11 mouse cellular contexts compared by ENCODE assay signal in genomic region chr16:88823736-88824135, GRCm38 (mm10). TPM values are rescaled to one million over a fixed set of nuclear protein-coding genes. Genes with fewer than 3 reads are reported as not detected.
DNase-seq lines count a peak whose midpoint lies in the region; ATAC-seq and TF ChIP-seq lines count a peak whose summit lies in the region.
"Had no signal": no experiment of that assay in that cellular context is flagged by ENCODE, and none has a peak within 500 bp of the region (broad histone marks: within the 10 kb centered on the region; RNA-seq: fewer than 3 reads in every experiment).

No protein-coding gene starts in this region.

- WGBS in heart, postnatal 0 days = 71% methylated on average over 3 of the region's 3 CpGs

- no peak for DNase-seq in heart, postnatal 0 days (ENCODE audit: low spot score)
- DNase-seq in heart, adult 9 months (ENCODE audit: low spot score in 2 of 2) = no peak
- peak; percentile 1 for DNase-seq in lung, postnatal 25 days (ENCODE audit: low spot score)
- no peak for DNase-seq in lung, postnatal 4 days
- peak; percentile 37 for DNase-seq in brain, embryonic 14.5 days (ENCODE audit: low read depth)
- DNase-seq in retina, adult 2 months (ENCODE audit: low read depth, low spot score) = peak; percentile 13
- DNase-seq in gastrocnemius, postnatal 10 days = no peak
- no peak for DNase-seq in heart, postnatal 14 days
- DNase-seq: liver, embryonic 13.5 days had no signal

- no peak overlapping the region for H3K4me2 ChIP-seq in heart, postnatal 0 days (ENCODE audit: low read depth, low read length)
- H3K4me2 ChIP-seq: liver, embryonic 13.5 days had no signal

- H3K36me3 ChIP-seq in heart, postnatal 0 days (replicated peaks; ENCODE audit: control insufficient read depth, insufficient read depth, low read length) = no peaks in the 10 kb centered on the region
- H3K36me3 ChIP-seq: liver, embryonic 13.5 days had no signal

- intact Hi-C loops in heart, postnatal 14 days (cut with DNase I) = no loop called here

- TF ChIP-seq EP300 in heart, postnatal 0 days (IDR thresholded peaks at IDR 0.05; ENCODE audit: low read depth) = no peak

- no peaks in the 10 kb centered on the region for H3K4me1 ChIP-seq in heart, postnatal 0 days (ENCODE audit: control insufficient read depth, insufficient read depth)
- H3K4me1 ChIP-seq: liver, embryonic 13.5 days had no signal

- no peak for TF ChIP-seq POLR2A in brain, embryonic 14.5 days (IDR thresholded peaks at IDR 0.05; ENCODE audit: borderline replicate concordance, extremely low read depth, insufficient read depth, insufficient read length, poor library complexity, severe bottlenecking)

- no peak for ATAC-seq in heart, postnatal 0 days (ENCODE audit: insufficient read depth, low read depth)

- H3K9ac ChIP-seq in heart, postnatal 0 days (replicated peaks; ENCODE audit: low read depth, low read length) = no peak overlapping the region
- H3K9ac ChIP-seq: liver, embryonic 13.5 days had no signal

- TF ChIP-seq CTCF in heart, postnatal 0 days (IDR thresholded peaks at IDR 0.05; ENCODE audit: low read depth) = peak; percentile 54
- peak; percentile 21; the same call in 1 of the 2 replicates for TF ChIP-seq CTCF in brain, embryonic 14.5 days (IDR thresholded peaks at IDR 0.05; ENCODE audit: borderline replicate concordance, extremely low read depth, insufficient read depth, insufficient read length)

- no peaks in the 10 kb centered on the region for H3K9me3 ChIP-seq in heart, postnatal 0 days (replicated peaks; ENCODE audit: control insufficient read depth, low read length)
- H3K9me3 ChIP-seq: liver, embryonic 13.5 days had no signal

- H3K27me3 ChIP-seq in heart, postnatal 0 days (ENCODE audit: control insufficient read depth, insufficient read depth, low read length) = no peaks in the 10 kb centered on the region
- H3K27me3 ChIP-seq: liver, embryonic 13.5 days had no signal

- no peak overlapping the region for H3K27ac ChIP-seq in heart, postnatal 0 days (ENCODE audit: low read depth)
- H3K27ac ChIP-seq: liver, embryonic 13.5 days had no signal

- H3K4me3 ChIP-seq in heart, postnatal 0 days (ENCODE audit: low read depth, low read length) = no peak overlapping the region
- H3K4me3 ChIP-seq: liver, embryonic 13.5 days had no signal

RNA-seq across cellular contexts. Expression of gene Krtap14, which starts 2.2 kb away (rescaled TPM):
- not detected in 2 replicates for total RNA-seq in heart, postnatal 0 days (2014; rRNA removed; ENCODE audit: low replicate concordance)
- polyA plus RNA-seq in heart, postnatal 0 days (2015; fragmentation: Nextera tagmentation; extraction: Ambion mirVana) = not detected in 2 replicates
- not detected in 2 replicates for polyA plus RNA-seq in brain, embryonic 14.5 days (2012; rRNA removed)
- not detected for total RNA-seq in gastrocnemius, postnatal 10 days (2021)
- total RNA-seq in heart, postnatal 14 days (2021) = not detected
- total RNA-seq: adrenal gland, postnatal 36 days; heart, adult 18-20 months had no signal
- polyA plus RNA-seq: liver, embryonic 13.5 days had no signal

RNA-seq across cellular contexts. Expression of gene Krtap15, which starts 3.7 kb away (rescaled TPM):
- not detected in 2 replicates for total RNA-seq in heart, postnatal 0 days (2014; rRNA removed; ENCODE audit: low replicate concordance)
- polyA plus RNA-seq in heart, postnatal 0 days (2015; fragmentation: Nextera tagmentation; extraction: Ambion mirVana) = not detected in 2 replicates
- polyA plus RNA-seq in brain, embryonic 14.5 days (2012; rRNA removed) = not detected in 2 replicates
- total RNA-seq in gastrocnemius, postnatal 10 days (2021) = not detected
- not detected for total RNA-seq in heart, postnatal 14 days (2021)
- total RNA-seq: adrenal gland, postnatal 36 days; heart, adult 18-20 months had no signal
- polyA plus RNA-seq: liver, embryonic 13.5 days had no signal

RNA-seq across cellular contexts. Expression of gene Gm20741, which starts 11.7 kb away (rescaled TPM):
- total RNA-seq in heart, postnatal 0 days (2014; rRNA removed; ENCODE audit: low replicate concordance) = not detected in 2 replicates
- not detected in 2 replicates for polyA plus RNA-seq in heart, postnatal 0 days (2015; fragmentation: Nextera tagmentation; extraction: Ambion mirVana)
- polyA plus RNA-seq in brain, embryonic 14.5 days (2012; rRNA removed) = not detected in 2 replicates
- total RNA-seq in gastrocnemius, postnatal 10 days (2021) = not detected
- not detected for total RNA-seq in heart, postnatal 14 days (2021)
- total RNA-seq: adrenal gland, postnatal 36 days; heart, adult 18-20 months had no signal
- polyA plus RNA-seq: liver, embryonic 13.5 days had no signal

RNA-seq across cellular contexts. Expression of gene Krtap19-1, which starts 45.5 kb away (rescaled TPM):
- not detected in 2 replicates for total RNA-seq in heart, postnatal 0 days (2014; rRNA removed; ENCODE audit: low replicate concordance)
- not detected in 2 replicates for polyA plus RNA-seq in heart, postnatal 0 days (2015; fragmentation: Nextera tagmentation; extraction: Ambion mirVana)
- not detected in 2 replicates for polyA plus RNA-seq in brain, embryonic 14.5 days (2012; rRNA removed)
- total RNA-seq in gastrocnemius, postnatal 10 days (2021) = not detected
- total RNA-seq in heart, postnatal 14 days (2021) = not detected
- total RNA-seq: adrenal gland, postnatal 36 days; heart, adult 18-20 months had no signal
- polyA plus RNA-seq: liver, embryonic 13.5 days had no signal

RNA-seq across cellular contexts. Expression of gene Gm5965, which starts 46.0 kb away (rescaled TPM):
- total RNA-seq in heart, postnatal 0 days (2014; rRNA removed; ENCODE audit: low replicate concordance) = not detected in 2 replicates
- polyA plus RNA-seq in heart, postnatal 0 days (2015; fragmentation: Nextera tagmentation; extraction: Ambion mirVana) = not detected in 2 replicates
- not detected in 2 replicates for polyA plus RNA-seq in brain, embryonic 14.5 days (2012; rRNA removed)
- not detected for total RNA-seq in gastrocnemius, postnatal 10 days (2021)
- total RNA-seq in heart, postnatal 14 days (2021) = not detected
- total RNA-seq: adrenal gland, postnatal 36 days; heart, adult 18-20 months had no signal
- polyA plus RNA-seq: liver, embryonic 13.5 days had no signal

Comparison
In these comparisons a context has a peak if more than half of its experiments do, and no peak if none do; other contexts are left out.
1. DNase-seq: peak in lung, postnatal 25 days (single experiment), brain, embryonic 14.5 days (single experiment) and retina, adult 2 months (single experiment); none in heart, postnatal 0 days (single experiment), heart, adult 9 months (0 of 2), lung, postnatal 4 days (0 of 2), gastrocnemius, postnatal 10 days (single experiment) and heart, postnatal 14 days (0 of 2).